Mouse (Mus musculus) hindbrain, embryonic 12.5 days (tissue): ENCODE measurements around the gene Gm20388. TPM values are rescaled to one million over a fixed set of nuclear protein-coding genes. Genes with fewer than 3 reads are reported as not detected.
A peak's percentile ranks its signal among the peaks of the same experiment; 100 is the strongest.
"Not testable (repeated sequence)": the region's sequence is repeated elsewhere in the genome, so short reads cannot be mapped to it uniquely, and the experiment has no call there.

Experiments
- ATAC-seq: fragments of 200-750 bp; cut with Nextera tagmentation; 2 replicates; pipeline ENCODE4 v1.8.0; 2017; ENCODE audit warnings: moderate TSS enrichment; ENCODE audit not compliant: low FRiP score
- H3K27ac ChIP-seq: fragments of 300-500 bp; sonication (generic); 2 replicates; pipeline ENCODE4 v1.5.1; 2016; ENCODE audit warnings: mild to moderate bottlenecking
- H3K27me3 ChIP-seq: fragments of 300-500 bp; sonication (generic); 2 replicates; pipeline ENCODE4 v1.6.1; 2016; ENCODE audit warnings: mild to moderate bottlenecking
- H3K36me3 ChIP-seq: fragments of 300-500 bp; sonication (generic); 2 replicates; pipeline ENCODE4 v1.6.1; 2016; ENCODE audit warnings: mild to moderate bottlenecking
- H3K4me1 ChIP-seq: fragments of 300-500 bp; sonication (generic); 2 replicates; pipeline ENCODE4 v1.6.1; 2016
- H3K4me2 ChIP-seq: fragments of 300-500 bp; sonication (generic); replicated peaks from 2 replicates; pipeline ENCODE4 v1.6.1; 2016; ENCODE audit warnings: mild to moderate bottlenecking
- H3K4me3 ChIP-seq: fragments of 300-500 bp; sonication (generic); 2 replicates; pipeline ENCODE4 v1.5.1; 2016; ENCODE audit warnings: mild to moderate bottlenecking
- H3K9ac ChIP-seq: fragments of 300-500 bp; sonication (generic); 2 replicates; pipeline ENCODE4 v1.6.1; 2016; ENCODE audit warnings: mild to moderate bottlenecking, moderate library complexity
- H3K9me3 ChIP-seq: fragments of 300-500 bp; sonication (generic); replicated peaks from 2 replicates; pipeline ENCODE4 v1.6.1; 2016; ENCODE audit warnings: mild to moderate bottlenecking
- WGBS: fragments of 180-500 bp; shearing (Covaris S2); methylation state at CpG from one replicate; pipeline ENCODE4 v1.1.7; 2016; 5-methylcytosine and 5-hydroxymethylcytosine counted together
- polyA plus RNA-seq: library from polyadenylated mRNA; unstranded; fragments of >200 nt; fragmentation: Nextera tagmentation; extraction: Ambion mirVana; gene quantifications from 2 replicates; pipeline ENCODE4 v1.2.1, GENCODE M21; 2016

Gm20388 gene
- polyA plus RNA-seq, 1 experiment from 2014 or later = not detected

- no peak for ATAC-seq
- WGBS = 92% methylated on average over 10 of the region's 10 CpGs
- peaks cover 46% of the 10 kb centered on the region for H3K27me3 ChIP-seq
These were observed 1223.5 kb downstream of the Gm20388 start for GRCm38 (mm10) chr8:121134102-121134501.

GRCm38 (mm10) chr8:121134512-121134911 is 1223.9 kb downstream of the Gm20388 start:
- Histone ChIP-seq H3K27me3 (peaks cover 42% of the 10 kb centered on the region), H3K4me2 (no peak overlapping the region), H3K4me1 (no peaks in the 10 kb centered on the region), H3K36me3 (no peaks in the 10 kb centered on the region), H3K27ac (no peak overlapping the region), H3K4me3 (no peak overlapping the region), H3K9me3 (peaks cover 13% of the 10 kb centered on the region; the same call in 1 of the 2 replicates), H3K9ac (no peak overlapping the region)
- 88% methylated on average over 11 of the region's 11 CpGs for WGBS
- no peak for ATAC-seq

More at GRCm38 (mm10) chr8:121134102-121134501, 1223.5 kb downstream of the Gm20388 start:
- Histone ChIP-seq H3K27ac (no peak overlapping the region), H3K9ac (no peak overlapping the region), H3K9me3 (peaks cover 13% of the 10 kb centered on the region; the same call in 1 of the 2 replicates), H3K4me2 (no peak overlapping the region), H3K4me3 (no peak overlapping the region), H3K36me3 (no peaks in the 10 kb centered on the region), H3K4me1 (peaks cover under 1% of the 10 kb centered on the region; the same call in 1 of the 2 replicates)

- H3K4me2 ChIP-seq = no peak overlapping the region
- no peak overlapping the region for H3K27ac ChIP-seq
- 90% methylated on average over 6 of the region's 6 CpGs for WGBS
- no peak for ATAC-seq
- no peak overlapping the region for H3K4me3 ChIP-seq
- H3K4me1 ChIP-seq = no peaks in the 10 kb centered on the region
- peaks cover 23% of the 10 kb centered on the region for H3K27me3 ChIP-seq
- no peak overlapping the region for H3K9ac ChIP-seq
- H3K9me3 ChIP-seq = peaks cover 13% of the 10 kb centered on the region; the same call in 1 of the 2 replicates
- no peaks in the 10 kb centered on the region for H3K36me3 ChIP-seq
These were observed 1226.2 kb downstream of the Gm20388 start for GRCm38 (mm10) chr8:121136856-121137255.

GRCm38 (mm10) chr8:121145457-121146134 is 1235.0 kb downstream of the Gm20388 start:
- H3K27ac ChIP-seq, ATAC-seq, H3K9me3 ChIP-seq, H3K4me3 ChIP-seq, H3K4me1 ChIP-seq, H3K36me3 ChIP-seq, H3K9ac ChIP-seq, H3K4me2 ChIP-seq: not testable (repeated sequence)
- WGBS = 82% methylated on average over 5 of the region's 6 CpGs
- H3K27me3 ChIP-seq = peaks cover 21% of the 10 kb centered on the region

GRCm38 (mm10) chr8:121148573-121149083 is 1238.0 kb downstream of the Gm20388 start:
- no peaks in the 10 kb centered on the region for H3K36me3 ChIP-seq
- WGBS = 39% methylated on average over 8 of the region's 8 CpGs
- peaks cover 18% of the 10 kb centered on the region for H3K27me3 ChIP-seq
- no peaks in the 10 kb centered on the region for H3K9me3 ChIP-seq
- H3K9ac ChIP-seq = no peak overlapping the region
- ATAC-seq = no peak
- 0 out of 2 replicates have a peak, but pooled peaks cover 2% of the 10 kb centered on the region for H3K4me1 ChIP-seq
- no peak overlapping the region for H3K27ac ChIP-seq
- no peak overlapping the region for H3K4me3 ChIP-seq
- no peak overlapping the region for H3K4me2 ChIP-seq

GRCm38 (mm10) chr8:121152394-121152793 is 1241.8 kb downstream of the Gm20388 start:
- 0 out of 2 replicates have a peak, but pooled peaks cover 2% of the 10 kb centered on the region for H3K4me1 ChIP-seq
- H3K9ac ChIP-seq = no peak overlapping the region
- no peaks in the 10 kb centered on the region for H3K36me3 ChIP-seq
- H3K9me3 ChIP-seq = no peaks in the 10 kb centered on the region
- WGBS = 60% methylated on average over 12 of the region's 12 CpGs
- no peak overlapping the region for H3K4me3 ChIP-seq
- peaks cover 12% of the 10 kb centered on the region for H3K27me3 ChIP-seq
- no peak overlapping the region for H3K4me2 ChIP-seq
- ATAC-seq = no peak
- no peak overlapping the region for H3K27ac ChIP-seq

- Histone ChIP-seq H3K9ac (no peak overlapping the region), H3K4me3 (no peak overlapping the region), H3K27me3 (no peaks in the 10 kb centered on the region; the same call in none of the 2 replicates), H3K4me2 (no peak overlapping the region), H3K9me3 (no peaks in the 10 kb centered on the region), H3K4me1 (no peaks in the 10 kb centered on the region), H3K27ac (no peak overlapping the region), H3K36me3 (no peaks in the 10 kb centered on the region)
- WGBS = 88% methylated on average over 7 of the region's 7 CpGs
- no peak for ATAC-seq
These were observed 1246.4 kb downstream of the Gm20388 start for GRCm38 (mm10) chr8:121156990-121157491.

- 0 out of 2 replicates have a peak overlapping the region, but pooled peaks have one; percentile 15 for H3K9ac ChIP-seq
- no peaks in the 10 kb centered on the region for H3K4me1 ChIP-seq
- no peaks in the 10 kb centered on the region; the same call in 1 of the 2 replicates for H3K27me3 ChIP-seq
- H3K4me3 ChIP-seq = no peak overlapping the region
- no peaks in the 10 kb centered on the region for H3K9me3 ChIP-seq
- H3K4me2 ChIP-seq = no peak overlapping the region
- H3K36me3 ChIP-seq = no peaks in the 10 kb centered on the region
- ATAC-seq = no peak
- H3K27ac ChIP-seq = no peak overlapping the region
- 81% methylated on average over 13 of the region's 13 CpGs for WGBS
These were observed 1248.2 kb downstream of the Gm20388 start for GRCm38 (mm10) chr8:121158812-121159211.

- H3K9me3 ChIP-seq = no peaks in the 10 kb centered on the region
- H3K4me1 ChIP-seq = peaks cover 7% of the 10 kb centered on the region; the same call in 1 of the 2 replicates
- H3K9ac ChIP-seq = no peak overlapping the region
- no peaks in the 10 kb centered on the region for H3K36me3 ChIP-seq
- no peak overlapping the region for H3K27ac ChIP-seq
- 93% methylated on average over 5 of the region's 5 CpGs for WGBS
- no peak overlapping the region for H3K4me3 ChIP-seq
- no peak overlapping the region for H3K4me2 ChIP-seq
- H3K27me3 ChIP-seq = no peaks in the 10 kb centered on the region
- ATAC-seq = no peak
These were observed 1250.8 kb downstream of the Gm20388 start for GRCm38 (mm10) chr8:121161437-121161836.

GRCm38 (mm10) chr8:121162413-121162812 is 1251.8 kb downstream of the Gm20388 start:
- Histone ChIP-seq H3K27me3 (no peaks in the 10 kb centered on the region), H3K9ac (no peak overlapping the region), H3K4me3 (no peak overlapping the region), H3K9me3 (no peaks in the 10 kb centered on the region), H3K36me3 (no peaks in the 10 kb centered on the region), H3K27ac (no peak overlapping the region), H3K4me2 (no peak overlapping the region), H3K4me1 (peaks cover 7% of the 10 kb centered on the region; the same call in 1 of the 2 replicates)
- no peak for ATAC-seq
- WGBS = 74% methylated on average over 4 of the region's 4 CpGs

GRCm38 (mm10) chr8:121162906-121163695 is 1252.5 kb downstream of the Gm20388 start:
- Histone ChIP-seq H3K36me3 (no peaks in the 10 kb centered on the region), H3K9me3 (no peaks in the 10 kb centered on the region), H3K4me1 (peaks cover 10% of the 10 kb centered on the region; the same call in 1 of the 2 replicates), H3K27ac (no peak overlapping the region), H3K4me2 (no peak overlapping the region), H3K9ac (no peak overlapping the region), H3K27me3 (no peaks in the 10 kb centered on the region), H3K4me3 (no peak overlapping the region)
- WGBS = 76% methylated on average over 11 of the region's 11 CpGs
- ATAC-seq = no peak

GRCm38 (mm10) chr8:121164017-121164469 is 1253.4 kb downstream of the Gm20388 start:
- no peak for ATAC-seq
- H3K4me2 ChIP-seq = no peak overlapping the region
- no peak overlapping the region for H3K9ac ChIP-seq
- no peaks in the 10 kb centered on the region for H3K9me3 ChIP-seq
- no peaks in the 10 kb centered on the region for H3K36me3 ChIP-seq
- WGBS = 51% methylated on average over 8 of the region's 8 CpGs
- no peaks in the 10 kb centered on the region for H3K27me3 ChIP-seq
- H3K4me1 ChIP-seq = peaks cover 10% of the 10 kb centered on the region; the same call in 1 of the 2 replicates
- no peak overlapping the region for H3K4me3 ChIP-seq
- H3K27ac ChIP-seq = no peak overlapping the region
